Mouse (Mus musculus): ENCODE measurements around the gene Camta1. TPM values are rescaled to one million over a fixed set of nuclear protein-coding genes. Genes with fewer than 3 reads are reported as not detected.

Gene Camta1
- polyA plus RNA-seq, 1 experiment: 27.1 TPM

DNA sequence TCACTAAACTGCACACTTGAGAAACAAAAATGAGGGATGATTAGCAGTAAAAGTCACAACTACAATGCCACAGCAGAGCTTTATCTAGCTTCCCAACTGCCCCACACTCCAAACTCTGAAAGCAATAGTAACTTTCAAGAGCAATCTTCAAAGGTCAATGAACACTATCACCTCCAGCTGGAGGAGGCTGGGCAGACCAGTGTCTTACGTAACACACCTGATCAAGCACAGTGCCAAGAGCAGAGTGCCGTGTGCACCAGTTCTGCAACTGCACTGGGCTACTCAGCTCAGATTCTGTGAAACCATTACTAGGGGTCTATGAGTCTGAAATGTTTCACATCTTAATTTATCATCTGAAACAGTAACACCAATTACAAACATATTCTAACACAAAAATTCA lies 38.7 kb downstream of the Camta1 start:
- H3K4me1 ChIP-seq (replicated peaks; ENCODE audit: control insufficient read depth, insufficient read depth, low read length): no peaks in the 10 kb centered on the region; the same call in 1 of the 2 replicates
- H3K4me3 ChIP-seq (ENCODE audit: control insufficient read depth, insufficient read depth, low read length): no peak overlapping the region
- H3K36me3 ChIP-seq (ENCODE audit: control insufficient read depth, insufficient read depth, low read length): no peaks in the 10 kb centered on the region
- no peak for DNase-seq
- no peak for TF ChIP-seq CTCF (IDR thresholded peaks at IDR 0.05; ENCODE audit: borderline replicate concordance, control insufficient read depth, extremely low read depth, insufficient read depth, low read length, poor library complexity)
- 89% methylated on average over 2 of the region's 2 CpGs for WGBS
- no peak overlapping the region for H3K27ac ChIP-seq (ENCODE audit: control insufficient read depth, insufficient read depth, low read length)
- no peaks in the 10 kb centered on the region for H3K27me3 ChIP-seq (ENCODE audit: control insufficient read depth, insufficient read depth, low read length)

DNA sequence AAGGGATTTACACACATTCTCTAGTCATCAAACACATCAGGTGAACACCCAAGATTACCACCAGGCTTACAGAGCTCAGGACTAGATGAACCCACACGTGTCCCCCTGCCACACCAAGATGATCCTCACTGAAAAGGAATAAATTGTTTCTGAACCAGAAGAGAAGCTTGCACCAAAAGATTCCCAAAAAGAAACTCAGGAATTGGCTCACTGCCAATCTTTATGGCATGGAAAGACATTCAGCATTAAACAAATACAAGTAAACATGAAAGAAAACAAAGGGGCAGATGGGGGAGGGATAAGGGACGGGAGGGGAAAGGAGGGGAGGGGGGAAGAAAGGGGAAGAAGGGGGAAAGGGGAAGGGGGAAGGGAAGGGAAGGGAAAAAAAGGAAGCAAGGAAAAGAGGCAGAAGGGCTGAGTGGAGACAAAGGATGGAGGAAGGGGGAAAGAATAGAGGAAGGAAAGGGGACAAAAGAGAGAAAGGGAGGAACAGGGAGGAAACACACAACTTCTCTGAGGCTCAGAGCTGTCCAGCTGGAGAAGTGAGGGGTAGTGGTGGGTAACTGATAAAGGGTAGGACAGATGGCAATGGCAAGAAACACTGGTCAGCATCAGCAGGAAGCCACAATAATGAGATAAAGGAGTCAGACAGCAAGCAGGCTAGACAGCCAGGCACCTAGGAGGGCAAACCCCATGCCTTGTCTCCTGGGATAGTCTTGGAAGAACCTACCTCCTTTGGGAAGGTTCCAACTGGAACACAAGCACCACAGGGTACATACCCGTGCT lies 43.5 kb downstream of the Camta1 start:
- no peak for DNase-seq
- Histone ChIP-seq H3K27ac (ENCODE audit: control insufficient read depth, insufficient read depth, low read length) (no peak overlapping the region), H3K27me3 (ENCODE audit: control insufficient read depth, insufficient read depth, low read length) (no peaks in the 10 kb centered on the region), H3K4me1 (replicated peaks; ENCODE audit: control insufficient read depth, insufficient read depth, low read length) (no peaks in the 10 kb centered on the region), H3K36me3 (ENCODE audit: control insufficient read depth, insufficient read depth, low read length) (no peaks in the 10 kb centered on the region), H3K4me3 (ENCODE audit: control insufficient read depth, insufficient read depth, low read length) (no peak overlapping the region)
- 90% methylated on average over 3 of the region's 3 CpGs for WGBS
- no peak for TF ChIP-seq POLR2A (IDR thresholded peaks at IDR 0.05; ENCODE audit: control insufficient read depth, extremely low read depth, insufficient read depth, low read length, poor library complexity)
- no peak for TF ChIP-seq CTCF (IDR thresholded peaks at IDR 0.05; ENCODE audit: borderline replicate concordance, control insufficient read depth, extremely low read depth, insufficient read depth, low read length, poor library complexity)

DNA sequence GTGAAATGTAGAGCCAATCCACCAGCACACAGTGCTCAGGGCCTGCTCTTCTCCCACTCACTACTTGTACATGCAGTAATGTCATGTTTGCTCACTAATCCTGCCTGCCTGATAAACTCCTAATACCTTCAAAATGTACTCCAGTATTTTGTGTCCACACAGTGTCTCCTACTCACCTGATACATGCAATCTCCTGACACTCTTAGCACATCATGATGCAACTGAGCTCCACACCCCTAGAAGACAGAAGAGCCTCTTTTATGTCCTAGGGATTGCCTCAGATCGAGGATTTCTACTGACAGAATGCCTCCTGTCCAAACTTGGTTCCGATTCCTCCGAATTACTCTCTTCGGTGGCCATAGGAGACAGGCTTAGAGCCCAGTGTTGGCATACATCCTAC lies 48.0 kb downstream of the Camta1 start:
- DNase-seq: no peak
- TF ChIP-seq CTCF (IDR thresholded peaks at IDR 0.05; ENCODE audit: borderline replicate concordance, control insufficient read depth, extremely low read depth, insufficient read depth, low read length, poor library complexity): no peak
- no peak for TF ChIP-seq POLR2A (IDR thresholded peaks at IDR 0.05; ENCODE audit: control insufficient read depth, extremely low read depth, insufficient read depth, low read length, poor library complexity)
- no peaks in the 10 kb centered on the region for H3K4me1 ChIP-seq (replicated peaks; ENCODE audit: control insufficient read depth, insufficient read depth, low read length)
- H3K4me3 ChIP-seq (ENCODE audit: control insufficient read depth, insufficient read depth, low read length): no peak overlapping the region
- no peak overlapping the region for H3K27ac ChIP-seq (ENCODE audit: control insufficient read depth, insufficient read depth, low read length)
- H3K27me3 ChIP-seq (ENCODE audit: control insufficient read depth, insufficient read depth, low read length): no peaks in the 10 kb centered on the region
- WGBS: 96% methylated on average over 4 of the region's 4 CpGs
- no peaks in the 10 kb centered on the region for H3K36me3 ChIP-seq (ENCODE audit: control insufficient read depth, insufficient read depth, low read length)

DNA sequence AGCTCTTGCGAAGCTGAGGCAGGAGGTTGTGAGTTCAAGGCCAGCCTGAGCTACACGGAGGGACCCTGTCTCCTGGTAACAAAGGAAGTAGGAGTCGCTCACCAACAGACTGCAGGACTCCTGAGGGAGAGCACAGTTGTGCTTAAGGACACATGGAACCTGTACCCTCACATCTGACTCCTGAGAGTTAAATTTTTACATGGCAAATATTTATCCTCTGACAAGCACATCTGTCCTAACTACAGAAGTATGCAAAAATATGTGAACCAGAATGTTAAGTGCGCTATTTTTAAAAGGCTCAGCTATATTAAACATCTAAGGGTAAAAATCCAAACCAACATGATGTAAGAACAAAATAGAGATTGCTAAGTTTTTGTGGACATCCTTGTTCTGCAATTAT lies 56.0 kb downstream of the Camta1 start:
- Histone ChIP-seq H3K27ac (ENCODE audit: control insufficient read depth, insufficient read depth, low read length) (no peak overlapping the region), H3K36me3 (ENCODE audit: control insufficient read depth, insufficient read depth, low read length) (no peaks in the 10 kb centered on the region), H3K4me3 (ENCODE audit: control insufficient read depth, insufficient read depth, low read length) (no peak overlapping the region), H3K27me3 (ENCODE audit: control insufficient read depth, insufficient read depth, low read length) (no peaks in the 10 kb centered on the region), H3K4me1 (replicated peaks; ENCODE audit: control insufficient read depth, insufficient read depth, low read length) (no peaks in the 10 kb centered on the region)
- no peak for DNase-seq
- 92% methylated on average over 4 of the region's 4 CpGs for WGBS
- TF ChIP-seq POLR2A (IDR thresholded peaks at IDR 0.05; ENCODE audit: control insufficient read depth, extremely low read depth, insufficient read depth, low read length, poor library complexity) (no peak), CTCF (IDR thresholded peaks at IDR 0.05; ENCODE audit: borderline replicate concordance, control insufficient read depth, extremely low read depth, insufficient read depth, low read length, poor library complexity) (no peak)

DNA sequence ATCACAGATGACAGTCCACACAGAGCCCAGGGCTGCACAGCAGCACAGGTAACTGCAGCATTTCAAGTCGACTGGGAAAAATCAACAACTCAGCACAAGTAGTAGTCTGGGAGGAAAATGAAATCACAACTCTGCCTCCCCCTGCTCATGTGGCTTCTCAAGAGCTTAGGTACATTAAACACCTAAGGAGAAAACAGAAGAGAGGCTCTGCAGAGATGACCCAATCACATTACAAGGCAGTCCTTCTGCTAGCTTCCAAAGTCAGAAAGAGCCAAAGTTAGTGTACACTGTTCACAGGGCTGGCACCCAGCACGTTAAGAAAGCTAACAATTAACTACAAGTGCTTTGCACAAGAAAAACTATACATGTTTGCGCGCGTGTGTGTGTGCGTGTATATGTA lies 56.6 kb downstream of the Camta1 start:
- 95% methylated on average over 6 of the region's 6 CpGs for WGBS
- no peak overlapping the region for H3K27ac ChIP-seq (ENCODE audit: control insufficient read depth, insufficient read depth, low read length)
- no peaks in the 10 kb centered on the region for H3K27me3 ChIP-seq (ENCODE audit: control insufficient read depth, insufficient read depth, low read length)
- H3K36me3 ChIP-seq (ENCODE audit: control insufficient read depth, insufficient read depth, low read length): no peaks in the 10 kb centered on the region
- TF ChIP-seq CTCF (IDR thresholded peaks at IDR 0.05; ENCODE audit: borderline replicate concordance, control insufficient read depth, extremely low read depth, insufficient read depth, low read length, poor library complexity): no peak
- TF ChIP-seq POLR2A (IDR thresholded peaks at IDR 0.05; ENCODE audit: control insufficient read depth, extremely low read depth, insufficient read depth, low read length, poor library complexity): no peak
- no peak for DNase-seq
- H3K4me3 ChIP-seq (ENCODE audit: control insufficient read depth, insufficient read depth, low read length): no peak overlapping the region
- H3K4me1 ChIP-seq (replicated peaks; ENCODE audit: control insufficient read depth, insufficient read depth, low read length): no peaks in the 10 kb centered on the region

DNA sequence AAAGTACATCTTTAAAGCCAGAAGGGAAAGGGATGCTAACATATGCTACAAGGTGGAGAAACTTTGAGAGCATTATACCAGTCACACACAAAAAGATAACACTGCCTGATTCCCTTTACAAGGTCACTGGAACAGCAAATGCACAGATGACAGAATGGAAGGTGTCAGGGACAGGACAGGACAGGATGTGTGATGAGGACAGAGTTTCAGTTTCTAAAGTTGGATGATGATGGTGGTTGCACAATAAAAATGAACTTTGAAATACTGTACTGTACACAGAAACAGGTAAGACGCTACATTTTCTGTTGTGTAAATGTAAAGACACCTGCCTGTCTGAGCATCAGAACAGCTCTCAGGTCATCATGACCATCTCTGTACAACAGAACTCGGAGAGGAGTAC lies 57.5 kb downstream of the Camta1 start:
- Histone ChIP-seq H3K27me3 (ENCODE audit: control insufficient read depth, insufficient read depth, low read length) (no peaks in the 10 kb centered on the region), H3K36me3 (ENCODE audit: control insufficient read depth, insufficient read depth, low read length) (no peaks in the 10 kb centered on the region), H3K4me1 (replicated peaks; ENCODE audit: control insufficient read depth, insufficient read depth, low read length) (no peaks in the 10 kb centered on the region), H3K4me3 (ENCODE audit: control insufficient read depth, insufficient read depth, low read length) (no peak overlapping the region), H3K27ac (ENCODE audit: control insufficient read depth, insufficient read depth, low read length) (no peak overlapping the region)
- WGBS: 96% methylated on average over 2 of the region's 2 CpGs
- DNase-seq: no peak
- TF ChIP-seq CTCF (IDR thresholded peaks at IDR 0.05; ENCODE audit: borderline replicate concordance, control insufficient read depth, extremely low read depth, insufficient read depth, low read length, poor library complexity) (no peak), POLR2A (IDR thresholded peaks at IDR 0.05; ENCODE audit: control insufficient read depth, extremely low read depth, insufficient read depth, low read length, poor library complexity) (no peak)

DNA sequence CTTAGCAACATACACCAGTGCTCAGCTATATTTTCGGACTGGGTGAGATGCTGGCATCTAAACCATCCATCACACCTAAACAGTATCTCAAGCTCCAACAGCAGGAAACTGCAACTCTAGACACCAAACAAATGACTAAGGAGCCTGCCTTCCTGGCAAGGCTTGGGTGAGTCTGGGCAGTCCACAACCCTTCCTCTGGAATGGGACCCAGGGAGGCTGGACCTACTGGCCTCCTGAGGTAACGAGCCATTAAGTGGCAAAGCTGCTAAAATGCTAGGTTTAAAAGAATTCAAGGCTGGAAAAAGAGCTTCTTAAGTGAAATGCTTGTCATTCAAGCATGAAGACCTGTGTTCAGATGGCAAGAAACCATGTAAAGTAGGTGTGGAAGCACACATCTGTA lies 63.0 kb downstream of the Camta1 start:
- H3K27ac ChIP-seq (ENCODE audit: control insufficient read depth, insufficient read depth, low read length): no peak overlapping the region
- no peaks in the 10 kb centered on the region for H3K4me1 ChIP-seq (replicated peaks; ENCODE audit: control insufficient read depth, insufficient read depth, low read length)
- 99% methylated on average over 2 of the region's 2 CpGs for WGBS
- H3K36me3 ChIP-seq (ENCODE audit: control insufficient read depth, insufficient read depth, low read length): no peaks in the 10 kb centered on the region
- TF ChIP-seq POLR2A (IDR thresholded peaks at IDR 0.05; ENCODE audit: control insufficient read depth, extremely low read depth, insufficient read depth, low read length, poor library complexity): no peak
- no peak for TF ChIP-seq CTCF (IDR thresholded peaks at IDR 0.05; ENCODE audit: borderline replicate concordance, control insufficient read depth, extremely low read depth, insufficient read depth, low read length, poor library complexity)
- H3K27me3 ChIP-seq (ENCODE audit: control insufficient read depth, insufficient read depth, low read length): no peaks in the 10 kb centered on the region
- no peak overlapping the region for H3K4me3 ChIP-seq (ENCODE audit: control insufficient read depth, insufficient read depth, low read length)
- no peak for DNase-seq
